Mouse (Mus musculus): Measurements from ENCODE around the gene Tcte2. TPM values are rescaled to one million over a fixed set of nuclear protein-coding genes. Genes with fewer than 3 reads are reported as not detected.

The Tcte2 gene
- polyA plus RNA-seq, 1 experiment from 2014 or later = 4.9 TPM

GRCm38 (mm10) chr17:13674695-13675306, 86.8 kb downstream of the Tcte2 start:
- H3K9me3 ChIP-seq (replicated peaks) = no peaks in the 10 kb centered on the region
- 0 out of 2 replicates have a peak, but pooled peaks cover 2% of the 10 kb centered on the region for H3K36me3 ChIP-seq
- H3K4me3 ChIP-seq = no peak overlapping the region
- no peak overlapping the region for H3K9ac ChIP-seq
- no peak for ATAC-seq (ENCODE audit: insufficient number of reproducible peaks, low FRiP score)
- WGBS = 76% methylated on average over 6 of the region's 6 CpGs
- H3K4me1 ChIP-seq (replicated peaks) = peaks cover 36% of the 10 kb centered on the region
- H3K27me3 ChIP-seq (replicated peaks) = no peaks in the 10 kb centered on the region
- no peak overlapping the region for H3K27ac ChIP-seq (ENCODE audit: poor library complexity, severe bottlenecking)
- H3K4me2 ChIP-seq = no peak overlapping the region

GRCm38 (mm10) chr17:13671732-13672131, 89.9 kb downstream of the Tcte2 start:
- 50% methylated on average over 4 of the region's 4 CpGs for WGBS
- H3K4me1 ChIP-seq (replicated peaks) = peaks cover 48% of the 10 kb centered on the region

GRCm38 (mm10) chr17:13670227-13670626, 91.4 kb downstream of the Tcte2 start:
- Histone ChIP-seq H3K27me3 (replicated peaks) (no peaks in the 10 kb centered on the region), H3K4me3 (no peak overlapping the region), H3K36me3 (no peaks in the 10 kb centered on the region), H3K4me1 (replicated peaks) (peaks cover 46% of the 10 kb centered on the region), H3K4me2 (no peak overlapping the region), H3K27ac (ENCODE audit: poor library complexity, severe bottlenecking) (no peak overlapping the region), H3K9ac (no peak overlapping the region), H3K9me3 (replicated peaks) (no peaks in the 10 kb centered on the region)
- no peak for ATAC-seq (ENCODE audit: insufficient number of reproducible peaks, low FRiP score)

More at GRCm38 (mm10) chr17:13671732-13672131, 89.9 kb downstream of the Tcte2 start:
- ATAC-seq (ENCODE audit: insufficient number of reproducible peaks, low FRiP score) = no peak
- no peaks in the 10 kb centered on the region for H3K36me3 ChIP-seq
- H3K4me3 ChIP-seq = no peak overlapping the region
- no peak overlapping the region for H3K27ac ChIP-seq (ENCODE audit: poor library complexity, severe bottlenecking)
- no peak overlapping the region for H3K4me2 ChIP-seq
- H3K9ac ChIP-seq = no peak overlapping the region
- H3K27me3 ChIP-seq (replicated peaks) = no peaks in the 10 kb centered on the region
- no peaks in the 10 kb centered on the region for H3K9me3 ChIP-seq (replicated peaks)

GRCm38 (mm10) chr17:13669206-13669605, 92.4 kb downstream of the Tcte2 start:
- no peak for ATAC-seq (ENCODE audit: insufficient number of reproducible peaks, low FRiP score)
- no peak overlapping the region for H3K27ac ChIP-seq (ENCODE audit: poor library complexity, severe bottlenecking)
- H3K9ac ChIP-seq = no peak overlapping the region
- WGBS = 26% methylated on average over 8 of the region's 8 CpGs
- H3K9me3 ChIP-seq (replicated peaks) = no peaks in the 10 kb centered on the region
- H3K4me2 ChIP-seq = peak overlapping the region; percentile 53; the same call in 1 of the 2 replicates
- H3K4me3 ChIP-seq = no peak overlapping the region
- no peaks in the 10 kb centered on the region for H3K36me3 ChIP-seq
- no peaks in the 10 kb centered on the region for H3K27me3 ChIP-seq (replicated peaks)
- H3K4me1 ChIP-seq (replicated peaks) = peaks cover 46% of the 10 kb centered on the region

GRCm38 (mm10) chr17:13668052-13669015, 93.3 kb downstream of the Tcte2 start:
- H3K4me3 ChIP-seq = 0 out of 2 replicates have a peak overlapping the region, but pooled peaks have one; percentile 1
- 16% methylated on average over 16 of the region's 16 CpGs for WGBS

GRCm38 (mm10) chr17:13667006-13667405, 94.6 kb downstream of the Tcte2 start:
- no peak for ATAC-seq (ENCODE audit: insufficient number of reproducible peaks, low FRiP score)
- Histone ChIP-seq H3K9ac (no peak overlapping the region), H3K9me3 (replicated peaks) (no peaks in the 10 kb centered on the region), H3K36me3 (no peaks in the 10 kb centered on the region), H3K4me3 (no peak overlapping the region), H3K4me2 (no peak overlapping the region), H3K27ac (ENCODE audit: poor library complexity, severe bottlenecking) (no peak overlapping the region), H3K4me1 (replicated peaks) (peaks cover 46% of the 10 kb centered on the region), H3K27me3 (replicated peaks) (no peaks in the 10 kb centered on the region)
- WGBS = 49% methylated on average over 3 of the region's 3 CpGs

More at GRCm38 (mm10) chr17:13668052-13669015, 93.3 kb downstream of the Tcte2 start:
- H3K27ac ChIP-seq (ENCODE audit: poor library complexity, severe bottlenecking) = peak overlapping the region; percentile 19; the same call in 1 of the 2 replicates
- H3K9ac ChIP-seq = peak overlapping the region; percentile 18; the same call in 1 of the 2 replicates
- H3K4me1 ChIP-seq (replicated peaks) = peaks cover 46% of the 10 kb centered on the region
- no peaks in the 10 kb centered on the region for H3K9me3 ChIP-seq (replicated peaks)
- peak overlapping the region; percentile 53 for H3K4me2 ChIP-seq
- H3K27me3 ChIP-seq (replicated peaks) = no peaks in the 10 kb centered on the region
- no peaks in the 10 kb centered on the region for H3K36me3 ChIP-seq
- ATAC-seq (ENCODE audit: insufficient number of reproducible peaks, low FRiP score) = peak; percentile 54

- Histone ChIP-seq H3K4me2 (no peak overlapping the region), H3K4me3 (no peak overlapping the region), H3K4me1 (replicated peaks) (peaks cover 48% of the 10 kb centered on the region), H3K27ac (ENCODE audit: poor library complexity, severe bottlenecking) (no peak overlapping the region), H3K36me3 (no peaks in the 10 kb centered on the region), H3K9me3 (replicated peaks) (no peaks in the 10 kb centered on the region), H3K27me3 (replicated peaks) (no peaks in the 10 kb centered on the region), H3K9ac (no peak overlapping the region)
- ATAC-seq (ENCODE audit: insufficient number of reproducible peaks, low FRiP score) = no peak
- 64% methylated on average over 1 of the region's 1 CpGs for WGBS
Observed at GRCm38 (mm10) chr17:13665731-13666130, 95.9 kb downstream of the Tcte2 start.

- no peaks in the 10 kb centered on the region for H3K27me3 ChIP-seq (replicated peaks)
- H3K9me3 ChIP-seq (replicated peaks) = no peaks in the 10 kb centered on the region
- H3K4me1 ChIP-seq (replicated peaks) = peaks cover 48% of the 10 kb centered on the region
- no peak for ATAC-seq (ENCODE audit: insufficient number of reproducible peaks, low FRiP score)
- H3K4me3 ChIP-seq = no peak overlapping the region
- no peak overlapping the region for H3K27ac ChIP-seq (ENCODE audit: poor library complexity, severe bottlenecking)
- H3K9ac ChIP-seq = no peak overlapping the region
- no peaks in the 10 kb centered on the region for H3K36me3 ChIP-seq
- no peak overlapping the region for H3K4me2 ChIP-seq
- WGBS = 83% methylated on average over 13 of the region's 13 CpGs
Observed at GRCm38 (mm10) chr17:13663386-13664166, 98.0 kb downstream of the Tcte2 start.

Other genes starting within 250 kb of the Tcte2 start
- 106 and 108 TPM in 2 replicates for gene Afdn, start 1.3 kb downstream of the Tcte2 start, polyA plus RNA-seq (2016; fragmentation: Nextera tagmentation; extraction: Ambion mirVana)
- not detected in 2 replicates for gene Gm7168, start 186.5 kb upstream of the Tcte2 start, polyA plus RNA-seq (2016; fragmentation: Nextera tagmentation; extraction: Ambion mirVana)
- gene Gm7356, start 241.9 kb upstream of the Tcte2 start, polyA plus RNA-seq (2016; fragmentation: Nextera tagmentation; extraction: Ambion mirVana) = not detected in 2 replicates

All from heart, embryonic 12.5 days (tissue).